Mouse (Mus musculus): ENCODE data around the gene B230307C23Rik. TPM values are rescaled to one million over a fixed set of nuclear protein-coding genes. Genes with fewer than 3 reads are reported as not detected.
A peak's percentile ranks its signal among the peaks of the same experiment; 100 is the strongest.
"Not testable (repeated sequence)": the region's sequence is repeated elsewhere in the genome, so short reads cannot be mapped to it uniquely, and the experiment has no call there.

The B230307C23Rik gene
- polyA plus RNA-seq, 1 experiment = 2.3 TPM

DNA sequence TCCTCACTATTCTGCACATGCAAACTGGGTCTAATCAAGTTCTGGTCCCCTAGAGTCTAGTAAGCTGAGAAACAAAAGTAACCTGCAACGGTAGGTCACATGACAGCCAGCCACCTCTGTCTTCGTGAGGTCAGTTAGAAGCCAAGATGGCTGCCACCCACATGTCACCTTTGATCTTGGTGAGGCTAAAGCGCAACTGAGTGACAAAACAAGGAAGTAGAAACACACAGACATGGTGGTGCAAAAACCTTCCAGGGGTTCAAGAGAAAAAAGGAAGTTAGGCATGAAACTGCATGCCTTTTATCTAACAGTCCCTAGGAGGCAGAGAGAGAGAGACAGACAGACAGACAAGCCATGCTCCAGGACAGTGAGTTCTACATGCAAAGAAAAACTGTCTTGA, 25.0 kb downstream of the B230307C23Rik start:
- no peaks in the 10 kb centered on the region for H3K27me3 ChIP-seq (ENCODE audit: control insufficient read depth, insufficient read depth, low read length)
- no peak overlapping the region for H3K4me3 ChIP-seq (ENCODE audit: low read depth, low read length)
- TF ChIP-seq POLR2A (IDR thresholded peaks at IDR 0.05; ENCODE audit: low read depth, low read length) = no peak
- no peak for TF ChIP-seq CTCF (IDR thresholded peaks at IDR 0.05; ENCODE audit: extremely low read depth, insufficient read length, insufficient replicate concordance, low read depth, low read length)
- 93% methylated on average over 3 of the region's 3 CpGs for WGBS
- H3K4me1 ChIP-seq (ENCODE audit: control insufficient read depth, insufficient read depth, insufficient read length, low read length) = no peaks in the 10 kb centered on the region
- peaks cover 2% of the 10 kb centered on the region for H3K36me3 ChIP-seq (ENCODE audit: control insufficient read depth, insufficient read depth, low read length)
- no peak overlapping the region for H3K27ac ChIP-seq (ENCODE audit: insufficient read depth, low read depth, low read length)

- TF ChIP-seq POLR2A (IDR thresholded peaks at IDR 0.05; ENCODE audit: low read depth, low read length) (no peak), CTCF (IDR thresholded peaks at IDR 0.05; ENCODE audit: extremely low read depth, insufficient read length, insufficient replicate concordance, low read depth, low read length) (peak; percentile 41; the same call in 1 of the 2 replicates)
- Histone ChIP-seq H3K27me3 (ENCODE audit: control insufficient read depth, insufficient read depth, low read length) (no peaks in the 10 kb centered on the region), H3K36me3 (ENCODE audit: control insufficient read depth, insufficient read depth, low read length) (peaks cover 2% of the 10 kb centered on the region), H3K27ac (ENCODE audit: insufficient read depth, low read depth, low read length) (no peak overlapping the region), H3K4me1 (ENCODE audit: control insufficient read depth, insufficient read depth, insufficient read length, low read length) (no peaks in the 10 kb centered on the region), H3K4me3 (ENCODE audit: low read depth, low read length) (no peak overlapping the region)
- WGBS = 94% methylated on average over 2 of the region's 2 CpGs
Measured at GRCm38 (mm10) chr16:98022657-98023345, 25.7 kb downstream of the B230307C23Rik start.

DNA sequence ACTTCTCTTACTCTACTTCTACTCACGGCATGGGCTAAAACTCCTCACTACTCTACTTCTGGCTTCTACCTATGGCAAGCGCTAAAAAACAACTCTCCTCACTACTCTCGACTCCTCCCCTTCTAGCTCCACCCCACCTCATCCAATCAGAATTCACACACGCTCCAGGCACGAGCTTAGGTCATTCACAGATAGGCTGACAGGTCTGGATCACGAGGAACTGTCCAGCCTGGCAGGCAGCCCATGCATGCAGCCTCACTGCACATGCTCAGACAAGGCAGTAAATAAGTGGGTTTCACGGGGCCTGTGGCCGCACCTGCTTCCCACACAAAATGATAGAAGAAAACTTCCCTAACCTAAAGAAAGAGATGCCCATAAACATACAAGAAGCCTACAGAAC, 29.1 kb downstream of the B230307C23Rik start:
- 93% methylated on average over 8 of the region's 8 CpGs for WGBS
- H3K36me3 ChIP-seq (ENCODE audit: control insufficient read depth, insufficient read depth, low read length); H3K4me1 ChIP-seq (ENCODE audit: control insufficient read depth, insufficient read depth, insufficient read length, low read length); H3K4me3 ChIP-seq (ENCODE audit: low read depth, low read length); H3K27me3 ChIP-seq (ENCODE audit: control insufficient read depth, insufficient read depth, low read length); H3K27ac ChIP-seq (ENCODE audit: insufficient read depth, low read depth, low read length): not testable (repeated sequence)

- H3K4me1 ChIP-seq (ENCODE audit: control insufficient read depth, insufficient read depth, insufficient read length, low read length); H3K4me3 ChIP-seq (ENCODE audit: low read depth, low read length); H3K36me3 ChIP-seq (ENCODE audit: control insufficient read depth, insufficient read depth, low read length); H3K27me3 ChIP-seq (ENCODE audit: control insufficient read depth, insufficient read depth, low read length); H3K27ac ChIP-seq (ENCODE audit: insufficient read depth, low read depth, low read length): not testable (repeated sequence)
- 93% methylated on average over 2 of the region's 2 CpGs for WGBS
Measured at GRCm38 (mm10) chr16:98034971-98035370, 37.9 kb downstream of the B230307C23Rik start.

DNA sequence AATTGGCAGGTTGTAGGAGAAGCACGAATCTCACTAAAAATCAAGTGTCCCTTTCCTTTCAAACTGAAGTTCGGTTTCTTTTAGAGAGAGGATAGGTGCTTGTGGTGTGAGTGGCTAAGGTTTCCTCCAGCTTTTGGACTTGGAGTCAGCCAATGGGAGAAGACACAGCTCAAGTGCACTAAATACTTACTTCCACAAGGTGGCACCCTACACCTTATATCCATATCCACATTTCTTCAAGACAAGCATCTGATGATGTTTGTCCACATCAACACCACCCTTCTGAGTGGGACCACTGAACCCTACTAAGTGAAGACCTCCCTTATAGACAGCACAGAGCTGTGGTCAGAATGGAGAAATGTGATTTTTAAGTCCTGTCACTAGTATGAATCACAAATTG, 44.6 kb downstream of the B230307C23Rik start:
- no peak for TF ChIP-seq POLR2A (IDR thresholded peaks at IDR 0.05; ENCODE audit: low read depth, low read length)
- TF ChIP-seq CTCF (IDR thresholded peaks at IDR 0.05; ENCODE audit: extremely low read depth, insufficient read length, insufficient replicate concordance, low read depth, low read length) = no peak
- no peak overlapping the region for H3K27ac ChIP-seq (ENCODE audit: insufficient read depth, low read depth, low read length)
- no peaks in the 10 kb centered on the region for H3K4me1 ChIP-seq (ENCODE audit: control insufficient read depth, insufficient read depth, insufficient read length, low read length)
- H3K4me3 ChIP-seq (ENCODE audit: low read depth, low read length) = no peak overlapping the region
- no peaks in the 10 kb centered on the region for H3K27me3 ChIP-seq (ENCODE audit: control insufficient read depth, insufficient read depth, low read length)
- H3K36me3 ChIP-seq (ENCODE audit: control insufficient read depth, insufficient read depth, low read length) = no peaks in the 10 kb centered on the region
- 91% methylated on average over 2 of the region's 2 CpGs for WGBS

DNA sequence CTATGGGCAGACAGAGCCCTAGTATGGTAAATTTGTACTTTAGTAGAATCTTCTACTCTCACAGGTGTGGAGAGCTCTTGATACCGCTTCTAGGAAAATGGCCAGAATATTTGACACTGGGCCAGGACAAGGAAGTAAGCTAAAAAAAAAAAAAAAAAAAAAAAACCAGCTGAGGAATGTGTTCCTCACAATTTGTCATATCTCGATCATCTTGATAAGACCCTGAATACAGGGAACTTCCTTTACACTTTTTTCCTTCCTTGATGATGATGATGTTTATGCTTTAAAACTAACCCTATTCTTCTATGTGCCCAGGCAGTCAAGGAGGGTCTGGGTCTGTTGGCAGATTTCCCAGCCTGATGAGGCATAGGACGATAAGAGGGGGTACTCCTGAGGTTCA, 82.3 kb downstream of the B230307C23Rik start:
- H3K27me3 ChIP-seq (ENCODE audit: control insufficient read depth, insufficient read depth, low read length); H3K4me1 ChIP-seq (ENCODE audit: control insufficient read depth, insufficient read depth, insufficient read length, low read length); H3K27ac ChIP-seq (ENCODE audit: insufficient read depth, low read depth, low read length); H3K36me3 ChIP-seq (ENCODE audit: control insufficient read depth, insufficient read depth, low read length); H3K4me3 ChIP-seq (ENCODE audit: low read depth, low read length): not testable (repeated sequence)
- 54% methylated on average over 3 of the region's 3 CpGs for WGBS

DNA sequence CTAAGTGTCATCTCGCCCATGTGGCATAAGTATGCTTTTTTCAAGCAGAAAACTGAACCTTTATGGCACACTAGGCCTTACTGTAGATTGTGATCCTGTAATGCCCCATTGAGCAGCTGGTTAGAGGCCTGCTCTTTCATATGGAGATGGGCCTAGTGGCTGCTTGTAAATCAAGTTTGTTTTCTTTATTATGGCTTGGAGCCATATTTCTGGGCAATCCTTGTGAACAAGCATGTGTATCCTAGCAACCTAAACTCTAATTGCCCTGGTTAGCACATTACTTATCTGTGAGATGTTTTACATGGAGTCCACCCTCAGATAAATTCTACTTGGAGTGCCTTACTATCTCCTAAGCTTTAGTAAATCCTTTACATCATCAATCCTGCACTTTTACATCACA, 84.0 kb downstream of the B230307C23Rik start:
- H3K27me3 ChIP-seq (ENCODE audit: control insufficient read depth, insufficient read depth, low read length); H3K4me1 ChIP-seq (ENCODE audit: control insufficient read depth, insufficient read depth, insufficient read length, low read length); H3K27ac ChIP-seq (ENCODE audit: insufficient read depth, low read depth, low read length); H3K36me3 ChIP-seq (ENCODE audit: control insufficient read depth, insufficient read depth, low read length); H3K4me3 ChIP-seq (ENCODE audit: low read depth, low read length): not testable (repeated sequence)
- 51% methylated on average over 1 of the region's 1 CpGs for WGBS

Other genes starting within 250 kb of the B230307C23Rik start
- gene Ripk4, start 233.5 kb upstream of the B230307C23Rik start, polyA plus RNA-seq (2012; rRNA removed) = 12.5 and 12.6 TPM in 2 replicates
- gene Prdm15, start 145.5 kb upstream of the B230307C23Rik start, polyA plus RNA-seq (2012; rRNA removed) = 6.5 and 8.5 TPM in 2 replicates
- gene C2cd2, start 34.7 kb upstream of the B230307C23Rik start, polyA plus RNA-seq (2012; rRNA removed) = 5.1 and 7.9 TPM in 2 replicates
- 7.8 and 10.0 TPM in 2 replicates for gene Zbtb21, start 34.7 kb upstream of the B230307C23Rik start, polyA plus RNA-seq (2012; rRNA removed)
- gene A630089N07Rik, start 85.1 kb downstream of the B230307C23Rik start, polyA plus RNA-seq (2012; rRNA removed) = 0.08 TPM in 1 of 2 replicates, not detected in the other

Measured in small intestine, adult 2 months (tissue).